Mouse (Mus musculus): Measurements from ENCODE around the gene Rsbn1. TPM values are rescaled to one million over a fixed set of nuclear protein-coding genes. Genes with fewer than 3 reads are reported as not detected.

Rsbn1 gene
- polyA plus RNA-seq, 1 experiment from 2014 or later, result 10.4 TPM

- ATAC-seq, result no peak
- Histone ChIP-seq H3K27me3 (replicated peaks; ENCODE audit: insufficient read depth, low read length) (no peaks in the 10 kb centered on the region), H3K4me1 (ENCODE audit: insufficient read depth, low read depth, low read length) (no peaks in the 10 kb centered on the region), H3K9ac (replicated peaks; ENCODE audit: low read depth) (no peak overlapping the region), H3K4me2 (replicated peaks; ENCODE audit: low read depth, low read length) (no peak overlapping the region), H3K27ac (ENCODE audit: low read length) (no peak overlapping the region), H3K9me3 (ENCODE audit: low read length) (no peaks in the 10 kb centered on the region), H3K36me3 (ENCODE audit: insufficient read depth, low read length) (peaks cover 12% of the 10 kb centered on the region; the same call in 1 of the 2 replicates), H3K4me3 (ENCODE audit: low read depth, low read length) (no peak overlapping the region)
- TF ChIP-seq CTCF (IDR thresholded peaks at IDR 0.05), result no peak
- no peak for TF ChIP-seq EP300 (IDR thresholded peaks at IDR 0.05)
- DNase-seq (ENCODE audit: low spot score), result no peak
- WGBS, result 80% methylated on average over 2 of the region's 2 CpGs
Observed at GRCm38 (mm10) chr3:104011972-104012371, 98.1 kb downstream of the Rsbn1 start.

Other genes with a start within 250 kb of the Rsbn1 start
- gene Olfml3, start 176.1 kb upstream of the Rsbn1 start, polyA plus RNA-seq (2015; fragmentation: Nextera tagmentation; extraction: Ambion mirVana), result 98.3 and 105 TPM in 2 replicates
- not detected in 2 replicates for gene Gm10964, start 174.8 kb upstream of the Rsbn1 start, polyA plus RNA-seq (2015; fragmentation: Nextera tagmentation; extraction: Ambion mirVana)
- 13.8 and 14.1 TPM in 2 replicates for gene Hipk1, start 122.6 kb upstream of the Rsbn1 start, polyA plus RNA-seq (2015; fragmentation: Nextera tagmentation; extraction: Ambion mirVana)
- 15.6 and 18.0 TPM in 2 replicates for gene Dclre1b, start 104.7 kb upstream of the Rsbn1 start, polyA plus RNA-seq (2015; fragmentation: Nextera tagmentation; extraction: Ambion mirVana)
- gene Ap4b1, start 104.6 kb upstream of the Rsbn1 start, polyA plus RNA-seq (2015; fragmentation: Nextera tagmentation; extraction: Ambion mirVana), result 15.1 and 16.3 TPM in 2 replicates
- 0.31 TPM in 1 of 2 replicates, not detected in the other for gene Gm43064, start 104.5 kb upstream of the Rsbn1 start, polyA plus RNA-seq (2015; fragmentation: Nextera tagmentation; extraction: Ambion mirVana)
- 0.31 and 0.88 TPM in 2 replicates for gene Bcl2l15, start 81.5 kb upstream of the Rsbn1 start, polyA plus RNA-seq (2015; fragmentation: Nextera tagmentation; extraction: Ambion mirVana)
- gene Ptpn22, start 54.3 kb upstream of the Rsbn1 start, polyA plus RNA-seq (2015; fragmentation: Nextera tagmentation; extraction: Ambion mirVana), result 1.5 and 2.4 TPM in 2 replicates
- 14.5 and 18.2 TPM in 2 replicates for gene Phtf1, start 54.0 kb downstream of the Rsbn1 start, polyA plus RNA-seq (2015; fragmentation: Nextera tagmentation; extraction: Ambion mirVana)